Comparison of ENCODE assay signal across 16 mouse cellular contexts in the genomic region with DNA sequence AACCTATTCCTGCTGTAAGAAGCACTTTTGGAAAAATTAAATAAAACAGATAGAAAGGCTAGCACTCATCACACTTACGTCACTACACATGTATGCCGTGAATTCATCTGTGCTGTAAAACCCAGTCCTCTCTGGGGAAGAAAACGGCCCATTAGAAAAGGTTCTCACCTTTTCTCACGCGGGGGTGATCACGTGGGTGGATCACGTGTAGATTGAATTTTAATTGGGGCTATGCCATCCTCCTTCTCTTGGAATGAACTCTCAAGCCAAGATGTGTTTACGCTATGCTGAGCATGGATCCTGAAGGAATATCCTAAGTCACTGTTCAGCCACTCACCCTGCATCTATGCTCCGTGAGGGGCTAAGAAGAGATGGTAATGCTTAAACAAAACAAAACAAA.
"Had no signal": no experiment of that assay in that cellular context is flagged by ENCODE, and none has a peak within 500 bp of the region (broad histone marks: within the 10 kb centered on the region; RNA-seq: fewer than 3 reads in every experiment).

No protein-coding gene starts in this region.

- H3K36me3 ChIP-seq: limb, embryonic 15.5 days; midbrain, embryonic 13.5 days had no signal

- H3K27me3 ChIP-seq: limb, embryonic 15.5 days; midbrain, embryonic 13.5 days had no signal

- DNase-seq: kidney, postnatal 10 days; layer of hippocampus, adult 9-11 months; liver, postnatal 0 days; lung, embryonic 14.5 days; thymus, adult 2 months; thymus, postnatal 14 days; thymus, postnatal 4 days had no signal

- ATAC-seq: intestine, postnatal 0 days; liver, postnatal 0 days; lung, postnatal 0 days; midbrain, embryonic 13.5 days; midbrain, embryonic 16.5 days had no signal

- H3K27ac ChIP-seq: limb, embryonic 15.5 days; liver, embryonic 14.5 days; macrophage; midbrain, embryonic 13.5 days had no signal

- H3K4me3 ChIP-seq: layer of hippocampus, adult 2 months; limb, embryonic 15.5 days; midbrain, embryonic 13.5 days had no signal

- H3K4me1 ChIP-seq: midbrain, embryonic 13.5 days had no signal

- H3K9me3 ChIP-seq: limb, embryonic 15.5 days; midbrain, embryonic 13.5 days had no signal

- H3K9ac ChIP-seq: limb, embryonic 15.5 days; liver, embryonic 14.5 days; liver, postnatal 0 days; lung, embryonic 14.5 days; midbrain, embryonic 13.5 days had no signal

- H3K4me2 ChIP-seq: limb, embryonic 15.5 days; liver, embryonic 11.5 days; lung, embryonic 14.5 days; midbrain, embryonic 13.5 days had no signal
